Mouse (Mus musculus): ENCODE results near the gene Sdhd.

- TF ChIP-seq CHD2 (IDR thresholded peaks at IDR 0.05; ENCODE audit: low read depth, low read length): no peak
- TF ChIP-seq ZNF384 (IDR thresholded peaks at IDR 0.05; ENCODE audit: low read depth, low read length): no peak
- TF ChIP-seq HCFC1 (IDR thresholded peaks at IDR 0.05; ENCODE audit: borderline replicate concordance, insufficient read depth, low read length): no peak
Observed at GRCm38 (mm10) chr9:50553547-50553946, 50.1 kb downstream of the Sdhd start.

Measured in ES-E14 (cell line).